Mouse (Mus musculus) adrenal gland, adult (tissue): ENCODE data around the gene 4930442H23Rik.
"Not testable (repeated sequence)": the region's sequence is repeated elsewhere in the genome, so short reads cannot be mapped to it uniquely, and the experiment has no call there.

Experiments used
- DNase-seq, 2 experiments: peaks; one replicate each; pipeline ENCODE4 v3.0.0; 2022 to 2023; ENCODE audit warnings: low spot score in 1 of 2; ENCODE audit not compliant: inconsistent age in 2 of 2

The 4930442H23Rik gene

GRCm38 (mm10) chr10:81183805-81184204 lies at the start of gene 4930442H23Rik:
Gene 4930442H23Rik (minus strand): TSS chr10:81183849.
- DNase-seq = peak in 1 of 2 experiments; percentile 53

DNA sequence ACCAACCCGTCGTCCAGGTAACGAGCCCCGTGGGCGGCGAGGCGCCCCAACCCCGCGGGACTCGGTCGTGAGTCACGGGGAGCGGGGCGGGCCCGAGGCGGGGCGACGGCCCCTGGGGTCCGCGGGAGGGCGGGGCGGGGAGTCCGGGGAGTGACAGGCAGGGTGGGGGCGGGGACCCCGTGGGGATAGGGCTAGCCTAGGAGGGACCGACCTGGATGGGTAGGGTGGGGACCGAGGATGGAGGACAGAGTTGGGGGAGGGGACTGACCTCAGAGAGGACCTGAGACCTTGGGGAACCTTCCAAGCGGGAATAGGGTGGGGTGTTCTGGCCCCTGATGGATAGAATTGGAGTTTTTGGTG lies 49.6 kb upstream of the 4930442H23Rik start:
- DNase-seq = no peak

- DNase-seq = peak; percentile 96 to 97
Observed at GRCm38 (mm10) chr10:81232580-81233225, 49.1 kb upstream of the 4930442H23Rik start, which contains the start of gene Zfr2. Gene Zfr2 (plus strand): TSS chr10:81233155.

GRCm38 (mm10) chr10:81231436-81231835 lies 47.8 kb upstream of the 4930442H23Rik start:
- DNase-seq = peak in 1 of 2 experiments; percentile 28

DNA sequence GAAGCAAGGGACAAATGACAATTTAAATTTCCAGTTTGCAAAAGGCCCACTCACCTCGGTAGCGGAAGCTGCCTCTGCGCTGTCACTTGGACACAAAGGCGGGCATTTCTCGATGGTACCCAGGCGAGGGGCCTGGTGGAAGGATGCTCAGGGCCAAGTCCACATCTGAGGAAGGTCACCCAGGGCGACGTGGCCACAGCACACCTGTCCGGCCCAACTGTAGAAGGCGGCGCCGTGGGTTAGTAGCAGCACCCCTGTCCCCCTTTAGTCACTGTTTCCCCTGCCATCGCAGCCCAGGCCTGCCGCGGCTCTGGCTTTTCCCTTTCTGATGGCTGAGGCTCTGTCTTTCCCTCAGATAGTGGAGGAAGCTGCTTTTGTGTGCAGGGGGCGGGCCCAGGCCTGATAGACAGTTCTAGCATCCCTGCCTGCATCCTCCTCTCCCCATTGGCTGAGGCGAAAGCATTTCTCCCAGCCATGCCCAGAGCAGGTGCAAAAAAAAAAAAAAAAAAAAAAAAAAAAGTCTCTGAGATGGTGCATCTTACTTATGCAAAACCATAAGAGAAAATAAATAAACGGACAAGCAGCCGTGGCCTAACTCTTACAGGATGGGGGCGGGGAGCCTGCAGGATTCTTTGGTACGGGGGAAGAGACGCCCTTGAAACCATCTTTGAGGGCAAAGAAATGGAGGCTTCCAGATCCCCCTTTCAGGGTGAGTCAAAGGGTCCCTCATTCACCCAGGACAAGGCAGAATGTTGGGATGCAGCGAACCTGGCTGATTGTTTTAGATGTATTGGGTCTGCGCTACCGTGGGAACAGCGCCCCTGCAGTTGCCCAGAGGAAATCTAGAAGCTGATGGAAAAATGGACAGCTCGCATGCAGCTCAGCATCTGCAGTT lies 47.0 kb upstream of the 4930442H23Rik start, which contains the start of gene Atcay:
Gene Atcay, minus strand, starts transcription at position 396 of the 895 bp plus-strand sequence.
- DNase-seq = peak in 1 of 2 experiments; percentile 59

- DNase-seq = peak in 1 of 2 experiments; percentile 22
Observed at GRCm38 (mm10) chr10:81229735-81230437, 46.2 kb upstream of the 4930442H23Rik start.

DNA sequence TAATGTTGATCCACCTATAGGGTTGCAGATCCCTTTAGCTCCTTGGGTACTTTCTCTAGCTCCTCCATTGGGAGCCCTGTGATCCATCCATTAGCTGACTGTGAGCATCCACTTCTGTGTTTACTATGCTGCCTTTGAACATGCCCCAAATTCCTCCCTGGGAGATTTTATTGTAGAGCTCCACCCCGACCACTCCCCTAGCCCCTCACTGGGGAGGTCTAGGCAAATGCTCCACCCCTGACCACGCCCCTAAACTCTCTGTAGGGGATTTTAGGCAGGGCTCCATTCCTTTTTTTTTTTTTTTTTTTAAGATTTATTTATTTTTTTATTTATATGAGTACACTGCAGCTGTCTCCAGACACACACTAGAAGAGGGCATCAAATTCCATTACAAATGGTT lies 40.1 kb upstream of the 4930442H23Rik start:
- DNase-seq = not testable (repeated sequence)

DNA sequence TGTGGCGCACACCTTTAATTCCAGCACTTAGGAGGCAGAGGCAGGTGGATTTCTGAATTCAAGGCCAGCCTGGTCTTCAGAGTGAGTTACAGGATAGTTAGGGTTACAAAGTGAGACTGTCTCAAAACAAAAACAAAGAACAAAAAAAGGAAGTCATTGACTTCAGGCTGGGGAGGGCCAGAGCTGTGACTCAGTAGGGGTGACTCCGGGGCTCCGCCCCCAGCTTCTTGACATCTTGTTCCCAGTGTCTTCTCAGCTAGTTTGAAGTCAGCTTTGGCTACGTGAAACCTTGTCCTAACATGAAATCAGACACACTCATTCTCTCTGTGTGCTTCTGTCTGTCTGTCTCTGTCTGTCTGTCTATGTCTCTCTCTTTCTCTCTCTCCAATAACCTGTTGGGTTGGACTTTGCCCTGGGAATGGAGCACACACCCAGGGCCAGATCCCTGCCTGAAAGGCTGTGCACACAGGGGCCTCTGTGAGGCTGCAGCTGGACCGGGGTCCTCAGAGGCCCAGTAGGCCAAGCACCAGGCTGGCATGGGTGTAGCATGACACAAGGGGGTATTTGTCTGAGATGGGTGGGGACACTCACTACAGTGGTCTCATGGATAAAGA lies 37.9 kb upstream of the 4930442H23Rik start:
- DNase-seq = no peak

DNA sequence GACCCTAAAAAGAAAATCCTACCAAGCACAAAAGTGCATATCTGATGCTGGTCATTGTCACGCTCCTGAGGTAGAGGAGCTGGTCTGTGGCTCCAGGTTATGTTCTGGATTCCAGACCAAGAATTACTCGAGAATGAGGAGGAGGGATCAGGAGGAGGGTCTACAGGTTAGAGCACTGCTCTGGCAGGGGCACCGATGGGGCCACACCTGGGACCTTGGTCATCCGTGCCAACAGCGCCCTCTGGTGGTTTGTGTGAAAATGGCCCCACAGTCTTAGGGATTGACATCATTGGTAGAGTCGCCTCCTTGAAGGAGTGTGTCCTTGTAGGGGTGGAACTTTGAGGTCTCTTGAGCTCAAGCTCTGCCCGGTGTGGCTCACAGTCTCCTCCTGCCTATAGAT lies 34.3 kb upstream of the 4930442H23Rik start:
- DNase-seq = peak; percentile 57 to 86

DNA sequence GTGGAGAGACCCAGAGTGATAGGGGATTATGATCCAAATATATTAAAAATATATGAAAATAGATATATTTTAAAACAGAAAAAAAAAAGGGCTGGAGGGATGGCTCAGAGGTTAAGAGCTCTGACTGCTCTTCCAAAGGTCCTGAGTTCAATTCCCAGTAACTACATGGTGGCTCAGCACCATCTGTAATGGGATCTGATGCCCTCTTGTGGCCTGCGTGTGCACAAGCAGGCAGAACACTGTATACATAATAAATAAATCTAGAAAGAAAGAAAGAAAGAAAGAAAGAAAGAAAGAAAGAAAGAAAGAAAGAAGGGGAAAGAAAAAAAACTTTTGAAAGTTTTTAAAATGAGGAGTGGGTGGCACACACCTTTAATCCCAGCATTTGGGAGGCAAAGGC lies 33.6 kb upstream of the 4930442H23Rik start:
- peak in 1 of 2 experiments; percentile 46 for DNase-seq

- DNase-seq = no peak
Observed at GRCm38 (mm10) chr10:81216810-81217209, 33.2 kb upstream of the 4930442H23Rik start.

DNA sequence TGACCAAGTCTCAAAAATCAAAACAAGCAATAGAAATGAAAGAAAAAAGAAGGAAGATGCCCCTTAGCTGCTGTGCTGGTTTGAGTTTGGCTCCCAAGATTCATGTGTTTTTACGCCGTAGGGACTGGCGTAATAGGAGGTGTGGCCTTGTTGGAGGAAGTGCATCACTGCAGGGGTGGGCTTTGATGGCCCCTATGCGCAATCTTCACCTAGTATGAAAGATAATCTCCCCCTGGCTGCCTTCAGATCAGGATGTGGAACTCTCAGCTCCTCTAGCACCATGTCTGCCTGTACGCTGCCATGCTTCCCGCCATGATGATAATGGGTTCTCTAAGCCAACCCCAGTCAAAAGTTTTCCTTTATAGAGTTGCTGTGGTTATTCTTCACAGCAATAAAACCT lies 32.6 kb upstream of the 4930442H23Rik start:
- DNase-seq = no peak

DNA sequence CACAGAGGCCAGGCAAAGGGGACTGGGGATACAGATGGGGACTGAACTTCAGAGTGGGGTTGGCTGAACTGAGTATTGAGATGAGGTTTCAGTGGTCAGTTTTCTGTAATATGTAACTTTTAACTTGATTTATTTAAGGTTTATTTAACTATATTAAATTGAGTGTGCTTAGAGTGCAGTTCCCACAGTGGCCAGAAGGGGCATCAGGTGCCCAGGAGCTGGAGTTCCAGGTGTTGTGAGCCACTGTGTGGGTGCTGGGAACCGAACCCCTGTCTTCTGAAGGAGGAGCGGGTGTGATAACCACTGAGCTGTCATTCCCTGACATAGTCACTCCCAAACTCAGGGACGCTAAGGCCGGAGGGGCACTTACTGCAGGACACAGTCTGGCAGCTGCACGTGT lies 26.5 kb upstream of the 4930442H23Rik start:
- no peak for DNase-seq

GRCm38 (mm10) chr10:81204137-81204536 lies 20.5 kb upstream of the 4930442H23Rik start:
- DNase-seq = no peak

GRCm38 (mm10) chr10:81202978-81203720 lies 19.5 kb upstream of the 4930442H23Rik start:
- DNase-seq = no peak

GRCm38 (mm10) chr10:81201807-81202758 lies 18.4 kb upstream of the 4930442H23Rik start, which contains the start of gene Nmrk2:
Gene Nmrk2 (minus strand): TSS chr10:81202051.
- no peak for DNase-seq

- no peak for DNase-seq
Observed at GRCm38 (mm10) chr10:81200605-81201287, 17.1 kb upstream of the 4930442H23Rik start.

- DNase-seq = no peak
Observed at GRCm38 (mm10) chr10:81200141-81200540, 16.5 kb upstream of the 4930442H23Rik start.
